Mouse (Mus musculus): ENCODE measurements around the gene Rasgrf1.

- TF ChIP-seq CTCF (IDR thresholded peaks at IDR 0.05; ENCODE audit: low read depth, low read length): no peak
- no peak for TF ChIP-seq GATA2 (IDR thresholded peaks at IDR 0.05; ENCODE audit: borderline replicate concordance, low read depth, low read length)
- TF ChIP-seq GATA1 (IDR thresholded peaks at IDR 0.05; ENCODE audit: borderline replicate concordance, low read length): no peak
- no peak for TF ChIP-seq TAL1 (conservative IDR thresholded peaks at IDR 0.05; ENCODE audit: low read depth, low read length)
These were observed 44.0 kb downstream of the Rasgrf1 start for GRCm38 (mm10) chr9:89953596-89954215.

All from G1E (cell line).